Mouse (Mus musculus) CH12.LX (cell line): ENCODE measurements around the gene Atl3. TPM values are rescaled to one million over a fixed set of nuclear protein-coding genes. Genes with fewer than 3 reads are reported as not detected.

Experiments
- DNase-seq: peaks from one replicate; pipeline ENCODE4 v3.0.0-alpha.2; 2013; ENCODE audit errors: extremely low read depth
- H3K27ac ChIP-seq: 2 replicates; pipeline ENCODE4 v1.5.1; 2012; ENCODE audit warnings: low read depth, mild to moderate bottlenecking, control low read depth, moderate library complexity; ENCODE audit not compliant: insufficient read depth
- H3K27me3 ChIP-seq: replicated peaks from 2 replicates; pipeline ENCODE3; 2012; ENCODE audit warnings: inconsistent platforms
- H3K36me3 ChIP-seq, 2 experiments: replicated peaks in 1 of 2; 2 replicates each; pipeline versions ENCODE3 to v1.6.1; 2012; ENCODE audit warnings: inconsistent platforms in 1 of 2, low read length in 1 of 2, mild to moderate bottlenecking in 1 of 2, mixed read lengths in 1 of 2, moderate library complexity in 1 of 2; ENCODE audit not compliant: control insufficient read depth in 1 of 2, insufficient read depth in 1 of 2
- H3K4me1 ChIP-seq, 2 experiments: 2 replicates each; pipeline ENCODE4 v1.6.1; 2012; ENCODE audit warnings: inconsistent platforms in 1 of 2, moderate library complexity in 1 of 2; ENCODE audit not compliant: insufficient read depth in 2 of 2, control insufficient read depth in 1 of 2
- H3K4me2 ChIP-seq: 2 replicates; pipeline ENCODE4 v1.6.1; 2012; ENCODE audit warnings: low read depth, mild to moderate bottlenecking, control low read depth; ENCODE audit not compliant: poor library complexity, insufficient read depth, severe bottlenecking
- H3K4me3 ChIP-seq, 3 experiments: fragments of 150-350 bp in 1 of 3; sonication (generic) in 1 of 3; replicated peaks in 1 of 3; 2 replicates each; pipeline versions ENCODE3 to v1.5.1; 2011 to 2012; ENCODE audit warnings: low read depth in 2 of 3, low read length in 2 of 3, mild to moderate bottlenecking in 2 of 3, moderate library complexity in 2 of 3, control low read depth in 1 of 3, improper control_type of control experiment in 1 of 3, inconsistent platforms in 1 of 3, mixed read lengths in 1 of 3; ENCODE audit not compliant: poor library complexity in 1 of 3
- H3K79me2 ChIP-seq: replicated peaks from 2 replicates; pipeline ENCODE4 v1.6.1; 2012; ENCODE audit warnings: mild to moderate bottlenecking, moderate library complexity; ENCODE audit not compliant: control insufficient read depth, poor library complexity, insufficient read depth, severe bottlenecking; ENCODE audit errors: extremely low read depth
- H3K9ac ChIP-seq: 2 replicates; pipeline ENCODE4 v1.6.1; 2012; ENCODE audit warnings: low read depth, mild to moderate bottlenecking, control low read depth, moderate library complexity; ENCODE audit not compliant: insufficient read depth
- H3K9me3 ChIP-seq: replicated peaks from 2 replicates; pipeline ENCODE3; 2012; ENCODE audit warnings: low read length, inconsistent platforms, mixed read lengths
- EP300 ChIP-seq: IDR thresholded peaks from 2 replicates; pipeline ENCODE4 v1.6.1; 2011; ENCODE audit warnings: low read length, improper control_type of control experiment
- GABPA ChIP-seq: IDR thresholded peaks from 2 replicates; pipeline ENCODE4 v1.6.1; 2012; ENCODE audit warnings: low read depth, low read length, improper control_type of control experiment, inconsistent platforms; ENCODE audit not compliant: insufficient replicate concordance
- HCFC1 ChIP-seq: IDR thresholded peaks from 2 replicates; pipeline ENCODE4 v1.6.1; 2012; ENCODE audit warnings: low read depth, mild to moderate bottlenecking, inconsistent platforms, low read length, improper control_type of control experiment
- KAT2A ChIP-seq: IDR thresholded peaks from 2 replicates; pipeline ENCODE4 v1.6.1; 2012; ENCODE audit warnings: low read length, improper control_type of control experiment, inconsistent platforms; ENCODE audit not compliant: insufficient replicate concordance
- MAX ChIP-seq: IDR thresholded peaks from 2 replicates; pipeline ENCODE4 v1.6.1; 2011; ENCODE audit warnings: low read length, improper control_type of control experiment
- MXI1 ChIP-seq: IDR thresholded peaks from 2 replicates; pipeline ENCODE4 v1.6.1; 2011; ENCODE audit warnings: mild to moderate bottlenecking, low read depth, low read length, improper control_type of control experiment
- MYC ChIP-seq: IDR thresholded peaks from 2 replicates; pipeline ENCODE4 v1.6.1; 2011; ENCODE audit warnings: low read depth, mild to moderate bottlenecking, improper control_type of control experiment, low read length
- NELFE ChIP-seq: IDR thresholded peaks from 2 replicates; pipeline ENCODE4 v1.6.1; 2011; ENCODE audit warnings: low read depth, low read length, improper control_type of control experiment
- NRF1 ChIP-seq: IDR thresholded peaks from 2 replicates; pipeline ENCODE4 v1.6.1; 2014; ENCODE audit warnings: low read depth, mild to moderate bottlenecking, inconsistent platforms, low read length, improper control_type of control experiment, moderate library complexity
- PAX5 ChIP-seq: IDR thresholded peaks from 2 replicates; pipeline ENCODE4 v1.6.1; 2012; ENCODE audit warnings: low read length, inconsistent platforms, mixed read lengths
- POLR2AphosphoS2 ChIP-seq: IDR thresholded peaks from 2 replicates; pipeline ENCODE4 v1.6.1; 2011; ENCODE audit warnings: low read depth, low read length, improper control_type of control experiment
- RAD21 ChIP-seq: IDR thresholded peaks from 2 replicates; pipeline ENCODE4 v1.6.1; 2011; ENCODE audit warnings: low read depth, mild to moderate bottlenecking, low read length, improper control_type of control experiment, moderate library complexity
- SMC3 ChIP-seq: IDR thresholded peaks from 2 replicates; pipeline ENCODE4 v1.6.1; 2011; ENCODE audit warnings: low read depth, low read length, improper control_type of control experiment
- TCF12 ChIP-seq: IDR thresholded peaks from 2 replicates; pipeline ENCODE4 v1.6.1; 2014; ENCODE audit warnings: low read depth, mild to moderate bottlenecking, inconsistent platforms, low read length, improper control_type of control experiment
- USF1 ChIP-seq: IDR thresholded peaks from 2 replicates; pipeline ENCODE4 v1.6.1; 2014; ENCODE audit warnings: low read depth, mild to moderate bottlenecking, inconsistent platforms, low read length, improper control_type of control experiment
- ZKSCAN1 ChIP-seq: IDR thresholded peaks from 2 replicates; pipeline ENCODE4 v1.6.1; 2012; ENCODE audit warnings: low read depth, inconsistent platforms, low read length, improper control_type of control experiment, borderline replicate concordance
- ZMIZ1 ChIP-seq: IDR thresholded peaks from 2 replicates; pipeline ENCODE4 v1.6.1; 2012; ENCODE audit warnings: low read depth, mild to moderate bottlenecking, inconsistent platforms, low read length, improper control_type of control experiment
- ZNF384 ChIP-seq: IDR thresholded peaks from 2 replicates; pipeline ENCODE4 v1.6.1; 2012; ENCODE audit warnings: low read depth, low read length, improper control_type of control experiment, inconsistent platforms
- dilution Hi-C: fragments of 300-500 bp; cut with MboI; formaldehyde crosslinking; loops from 2 replicates; pipeline ENCODE4 v1.14.3; 2020; ENCODE audit warnings: low sequenced_read_pairs; ENCODE audit not compliant: extremely low pct_unique_long_range_greater_than_20kb, extremely low pct_ligation_motif_present
- in situ Hi-C: fragments of 300-500 bp; cut with MboI; formaldehyde crosslinking; loops from 3 replicates; pipeline ENCODE4 v1.14.3; 2019; ENCODE audit warnings: low sequenced_read_pairs, low pct_ligation_motif_present, low pct_unique_long_range_greater_than_20kb, mixed read lengths
- polyA plus RNA-seq: library from polyadenylated mRNA; unstranded; fragments of >175 nt; gene quantifications from 2 replicates; pipeline ENCODE4 v1.2.1, GENCODE M21; 2012; ENCODE audit warnings: low read depth; ENCODE audit not compliant: insufficient read length
- total RNA-seq, 2 experiments: library from RNA; depleted of rRNA; stranded (reverse); fragments of 300-350 nt in 1 of 2; fragments of >200 nt in 1 of 2; gene quantifications; 2 replicates each; pipeline ENCODE4 v1.2.3; 2012 to 2014

Gene Atl3
- total and polyA plus RNA-seq, 3 experiments = 9.2 to 17.5 (median 14.3) TPM

GRCm38 (mm10) chr19:7557844-7558243, 64.0 kb downstream of the Atl3 start:
- H3K4me2 ChIP-seq = peak overlapping the region; percentile 45
- in situ Hi-C loops = no loop called here

DNA sequence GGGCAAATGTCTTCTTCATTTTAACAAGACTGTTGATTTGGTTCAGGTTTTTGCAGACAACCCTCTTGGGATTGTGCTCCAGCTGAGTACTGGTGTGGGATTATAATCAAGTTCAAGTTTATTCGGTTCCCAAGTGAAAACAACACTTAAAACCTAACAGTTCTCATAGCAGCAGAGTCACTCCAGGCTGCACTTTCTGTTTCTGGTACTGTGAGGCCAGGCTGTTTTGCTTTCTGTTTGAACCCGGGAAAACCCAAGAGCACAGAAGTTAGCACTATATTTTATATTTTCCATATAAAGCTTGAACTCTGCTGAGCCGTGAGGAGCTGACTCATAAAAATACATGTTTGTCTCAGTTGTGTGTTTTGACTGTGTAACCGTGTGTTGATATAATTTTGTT, 64.8 kb downstream of the Atl3 start:
- Histone ChIP-seq H3K27me3 (peaks cover 1% of the 10 kb centered on the region), H3K4me1 (peaks cover 3 to 38% of the 10 kb centered on the region in 2 experiments; a peak in 3 of 4 replicates), H3K36me3 (peaks cover 0 to 10% of the 10 kb centered on the region in 2 experiments), H3K9me3 (no peaks in the 10 kb centered on the region), H3K79me2 (no peaks in the 10 kb centered on the region; the same call in 1 of the 2 replicates), H3K27ac (peak overlapping the region; percentile 54), H3K4me3 (peak overlapping the region; percentile 58 to 79 (median 77)), H3K4me2 (peak overlapping the region; percentile 45), H3K9ac (peak overlapping the region; percentile 93)
- peak; percentile 34 for DNase-seq
- in situ Hi-C loops = no loop called here
- dilution Hi-C loops = no loop called here
- TF ChIP-seq POLR2AphosphoS2 (no peak), PAX5 (no peak), TCF12 (no peak), USF1 (no peak), EP300 (no peak), SMC3 (no peak), NELFE (no peak), KAT2A (no peak), MXI1 (no peak), ZMIZ1 (no peak), HCFC1 (no peak), ZNF384 (no peak), NRF1 (no peak), RAD21 (no peak), GABPA (no peak), MYC (no peak)

More at GRCm38 (mm10) chr19:7557844-7558243, 64.0 kb downstream of the Atl3 start:
- peak; percentile 14 for DNase-seq
- Histone ChIP-seq H3K79me2 (no peaks in the 10 kb centered on the region; the same call in 1 of the 2 replicates), H3K27ac (peak overlapping the region; percentile 54), H3K9me3 (no peaks in the 10 kb centered on the region), H3K36me3 (peaks cover 0 to 10% of the 10 kb centered on the region in 2 experiments), H3K4me3 (peak overlapping the region; percentile 58 to 79 (median 77)), H3K9ac (peak overlapping the region; percentile 93), H3K27me3 (peaks cover 1% of the 10 kb centered on the region), H3K4me1 (peaks cover 3 to 33% of the 10 kb centered on the region in 2 experiments; a peak in 3 of 4 replicates)
- dilution Hi-C loops = no loop called here
- no peak for TF ChIP-seq ZKSCAN1
- TF ChIP-seq PAX5 = no peak
- 0 out of 2 replicates have a peak, but pooled peaks have one; percentile 4 for TF ChIP-seq MAX
- TF ChIP-seq EP300 = 0 out of 2 replicates have a peak, but pooled peaks have one; percentile 35
